Mouse (Mus musculus) CD4-positive helper T cell, adult 2 months (primary cell): ENCODE data around the gene Prkab1.

ENCODE experiments used
- DNase-seq: peaks from one replicate; pipeline ENCODE4 v3.0.0-alpha.2; 2012; ENCODE audit warnings: low read depth, missing footprints, low spot score

Gene Prkab1

GRCm38 (mm10) chr5:116018196-116018595 is 6.1 kb downstream of the Prkab1 start:
- no peak for DNase-seq

DNA sequence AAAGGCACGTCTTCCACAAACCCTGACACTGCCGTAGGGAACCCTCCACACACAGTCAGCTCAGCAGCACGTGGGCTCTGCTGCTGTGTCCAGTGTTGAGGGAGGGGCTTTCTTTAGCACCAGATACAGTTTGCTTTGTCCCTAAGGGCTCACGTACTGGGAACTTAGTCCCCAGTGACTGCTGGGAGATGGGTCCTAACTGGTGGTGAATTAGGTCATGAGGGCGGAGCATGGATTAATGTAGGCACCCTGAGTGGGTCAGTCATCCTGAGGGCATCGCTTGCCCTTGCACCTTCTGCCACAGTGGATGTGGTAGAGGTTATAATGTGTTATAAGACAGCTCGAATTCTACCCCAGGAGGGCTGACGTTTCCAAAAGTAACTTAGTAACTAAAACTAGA is 6.9 kb downstream of the Prkab1 start:
- no peak for DNase-seq

- DNase-seq = no peak
Observed at GRCm38 (mm10) chr5:116016542-116016941, 7.8 kb downstream of the Prkab1 start.

DNA sequence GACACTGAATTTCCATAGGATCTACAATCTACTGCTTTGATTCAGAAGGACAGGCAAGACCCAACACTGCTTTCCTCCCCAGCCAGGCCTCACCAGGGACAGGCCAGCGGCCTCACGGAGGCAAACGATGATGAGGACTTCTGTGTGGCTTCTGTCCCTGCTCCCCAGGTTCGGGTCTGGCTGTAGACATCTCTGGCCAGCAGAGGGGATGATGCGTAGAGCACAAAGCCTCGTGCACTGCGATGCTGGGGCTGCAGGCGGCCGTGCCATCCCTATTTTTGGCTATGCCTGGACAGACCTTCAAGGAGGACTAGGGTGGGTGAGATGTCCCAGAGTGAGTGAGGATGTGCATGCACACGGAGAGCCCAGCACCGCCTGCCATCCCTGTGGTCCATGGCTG is 10.1 kb downstream of the Prkab1 start:
- DNase-seq = no peak

DNA sequence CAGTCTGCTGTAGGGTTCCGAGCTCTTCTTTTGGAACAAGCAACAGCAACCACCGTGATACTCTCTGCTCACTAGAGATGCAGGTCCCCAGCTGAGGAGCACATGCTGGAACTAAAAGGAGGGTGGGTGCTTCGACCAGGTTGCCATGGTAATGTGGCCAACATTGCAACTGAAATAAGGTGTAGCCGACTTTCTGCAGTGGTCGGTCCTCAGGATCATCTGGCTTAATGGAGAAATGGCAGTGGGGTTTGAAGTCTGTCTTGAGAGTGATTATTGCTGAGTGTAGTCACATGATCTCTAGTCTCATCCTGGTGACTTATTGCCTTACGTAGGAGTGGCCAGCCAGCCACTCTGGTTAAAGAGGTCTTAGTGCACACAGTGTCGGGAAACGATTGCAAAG is 10.5 kb downstream of the Prkab1 start:
- DNase-seq = no peak

- DNase-seq = no peak
Observed at GRCm38 (mm10) chr5:116012503-116012902, 11.8 kb downstream of the Prkab1 start.

GRCm38 (mm10) chr5:116011700-116012099 is 12.6 kb downstream of the Prkab1 start:
- no peak for DNase-seq

GRCm38 (mm10) chr5:116009884-116010627 is 14.3 kb downstream of the Prkab1 start:
- no peak for DNase-seq

DNA sequence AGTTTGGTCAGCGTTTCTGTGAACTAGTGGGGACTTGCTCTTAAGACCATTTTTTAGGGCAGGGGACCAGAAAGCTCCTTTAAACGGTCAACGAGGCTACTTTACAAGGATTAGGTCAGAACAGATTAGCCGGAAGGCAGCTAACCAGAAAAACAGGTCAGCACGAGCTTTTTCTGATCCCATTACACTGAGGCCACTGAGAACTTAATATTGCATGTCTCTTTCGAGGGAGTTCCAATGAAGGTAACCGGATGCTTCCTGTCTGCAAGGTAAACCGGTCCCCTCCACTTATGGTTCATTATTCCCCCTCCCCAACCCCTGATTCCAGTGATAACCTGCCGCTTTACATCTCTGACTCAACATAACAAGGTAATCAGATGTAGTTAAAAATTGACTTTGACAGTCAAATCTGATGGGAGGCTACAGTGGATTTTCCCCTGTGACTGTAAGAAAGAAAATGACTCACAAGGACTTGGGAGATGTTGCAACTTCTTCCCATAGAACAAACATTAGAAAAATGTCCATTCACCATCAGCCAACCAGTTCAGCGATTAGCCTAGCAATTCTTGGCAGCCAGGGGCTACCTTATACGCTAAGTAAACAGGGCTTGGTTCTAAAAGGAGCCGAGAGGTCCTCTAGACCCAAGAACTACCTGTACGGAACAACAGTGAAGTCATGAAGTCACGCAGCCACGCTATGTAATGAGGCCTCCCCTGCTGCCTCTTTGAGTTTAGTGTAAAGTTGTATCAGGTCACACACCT is 15.0 kb downstream of the Prkab1 start:
- peak; percentile 25 for DNase-seq

GRCm38 (mm10) chr5:116007723-116008122 is 16.6 kb downstream of the Prkab1 start:
- DNase-seq = no peak

GRCm38 (mm10) chr5:116006324-116007099 is 17.8 kb downstream of the Prkab1 start:
- DNase-seq = no peak

DNA sequence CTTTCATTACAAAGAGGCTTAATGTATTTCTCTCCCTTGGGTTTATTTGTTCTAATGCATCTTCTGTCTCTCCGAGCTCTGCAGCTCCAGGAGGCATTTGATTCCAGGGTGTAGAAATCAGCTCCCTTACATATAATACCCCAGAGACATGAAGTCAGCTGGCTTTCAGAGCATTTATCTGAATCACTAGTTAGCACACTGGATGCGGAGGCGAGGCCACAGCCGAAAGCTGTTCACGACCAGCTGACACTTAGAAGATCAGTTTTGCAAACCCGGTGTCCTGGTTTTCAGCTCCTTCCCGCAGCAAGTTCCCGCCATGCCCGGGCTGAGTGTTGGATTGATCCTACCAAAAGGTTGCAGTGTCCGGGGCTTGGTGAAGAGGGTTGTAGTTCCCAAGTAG is 20.0 kb downstream of the Prkab1 start:
- DNase-seq = no peak

GRCm38 (mm10) chr5:116003825-116004224 is 20.5 kb downstream of the Prkab1 start:
- DNase-seq = no peak

DNA sequence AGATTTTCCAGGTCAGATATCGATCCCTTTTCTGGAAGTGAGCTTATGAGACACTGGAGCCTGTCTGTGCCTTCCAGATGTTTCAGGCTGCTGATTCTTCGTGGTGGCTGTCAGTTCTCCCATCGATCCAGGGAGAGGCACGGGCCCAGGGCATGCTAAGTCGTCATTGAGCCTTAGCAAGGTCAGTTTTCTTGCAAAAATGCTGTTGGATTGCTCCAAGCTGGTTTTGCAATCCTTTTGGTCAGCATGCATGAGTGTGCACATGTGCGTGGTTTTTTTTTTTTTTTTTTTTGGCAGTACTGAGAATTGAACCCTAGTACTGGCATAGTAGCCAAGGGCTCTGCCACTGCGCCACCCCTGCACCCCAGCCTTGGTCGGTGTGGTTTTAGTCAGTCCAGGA is 21.2 kb downstream of the Prkab1 start:
- DNase-seq = no peak

- DNase-seq = no peak
Observed at GRCm38 (mm10) chr5:115997376-115997775, 26.9 kb downstream of the Prkab1 start.

DNA sequence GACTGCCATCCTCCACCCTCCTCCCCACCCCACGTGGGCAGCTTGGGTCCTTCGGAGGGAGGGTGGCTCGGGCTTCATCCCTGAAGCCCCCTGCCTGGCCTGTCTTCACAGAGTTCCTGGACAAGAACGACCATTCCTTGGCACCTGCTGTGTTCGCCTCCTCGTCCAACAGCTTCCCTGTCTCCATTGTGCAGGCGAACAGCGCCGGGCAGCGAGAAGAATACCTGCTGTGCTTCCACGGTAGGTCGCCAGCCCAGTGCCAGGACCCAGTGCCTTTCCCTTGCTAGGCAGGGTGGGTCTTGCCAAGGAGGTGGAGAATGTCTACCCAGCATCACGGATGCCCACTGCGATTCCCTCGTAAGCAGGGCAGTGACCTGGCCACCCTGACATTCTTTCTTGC is 30.2 kb downstream of the Prkab1 start:
- no peak for DNase-seq

DNA sequence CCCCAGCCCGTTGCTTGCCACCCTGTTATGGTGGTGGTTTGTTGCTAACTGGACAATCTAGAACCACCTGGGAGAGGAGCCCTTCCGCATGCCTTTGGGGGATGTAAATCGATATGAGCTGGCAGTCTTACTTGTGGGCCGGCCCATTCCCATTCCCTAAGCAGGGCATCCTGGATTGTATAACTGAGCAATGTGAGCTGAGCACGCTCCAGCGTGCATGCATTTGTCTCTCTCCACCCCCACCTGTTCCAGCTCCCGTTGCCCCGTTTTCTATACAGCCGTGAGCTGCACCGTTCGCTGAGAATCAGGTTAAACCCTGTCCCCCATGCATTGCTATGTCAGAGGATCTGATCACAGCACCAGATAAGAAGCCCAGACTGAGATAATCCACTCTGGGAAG is 32.6 kb downstream of the Prkab1 start:
- no peak for DNase-seq

GRCm38 (mm10) chr5:115987284-115987683 is 37.0 kb downstream of the Prkab1 start:
- DNase-seq = no peak

DNA sequence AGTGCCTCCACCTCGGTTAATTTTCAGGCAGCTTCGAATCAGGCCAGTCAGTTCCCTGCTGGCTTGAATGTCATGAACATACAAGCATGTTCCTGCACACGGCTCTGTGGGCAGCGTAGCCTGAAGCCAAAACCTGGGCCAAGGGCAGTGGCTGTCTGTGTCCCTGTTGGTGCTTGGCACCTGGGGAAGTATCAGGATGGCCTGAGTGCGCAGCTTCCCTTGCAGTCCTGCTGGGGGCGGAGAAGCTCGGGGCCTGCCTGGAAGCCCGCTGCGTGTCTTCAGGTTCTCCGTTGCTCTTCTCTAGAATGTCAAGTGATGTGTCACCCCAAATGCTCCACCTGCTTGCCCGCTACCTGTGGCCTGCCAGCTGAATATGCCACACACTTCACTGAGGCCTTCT is 39.2 kb downstream of the Prkab1 start:
- DNase-seq = no peak

GRCm38 (mm10) chr5:115984392-115984791 is 39.9 kb downstream of the Prkab1 start:
- no peak for DNase-seq

DNA sequence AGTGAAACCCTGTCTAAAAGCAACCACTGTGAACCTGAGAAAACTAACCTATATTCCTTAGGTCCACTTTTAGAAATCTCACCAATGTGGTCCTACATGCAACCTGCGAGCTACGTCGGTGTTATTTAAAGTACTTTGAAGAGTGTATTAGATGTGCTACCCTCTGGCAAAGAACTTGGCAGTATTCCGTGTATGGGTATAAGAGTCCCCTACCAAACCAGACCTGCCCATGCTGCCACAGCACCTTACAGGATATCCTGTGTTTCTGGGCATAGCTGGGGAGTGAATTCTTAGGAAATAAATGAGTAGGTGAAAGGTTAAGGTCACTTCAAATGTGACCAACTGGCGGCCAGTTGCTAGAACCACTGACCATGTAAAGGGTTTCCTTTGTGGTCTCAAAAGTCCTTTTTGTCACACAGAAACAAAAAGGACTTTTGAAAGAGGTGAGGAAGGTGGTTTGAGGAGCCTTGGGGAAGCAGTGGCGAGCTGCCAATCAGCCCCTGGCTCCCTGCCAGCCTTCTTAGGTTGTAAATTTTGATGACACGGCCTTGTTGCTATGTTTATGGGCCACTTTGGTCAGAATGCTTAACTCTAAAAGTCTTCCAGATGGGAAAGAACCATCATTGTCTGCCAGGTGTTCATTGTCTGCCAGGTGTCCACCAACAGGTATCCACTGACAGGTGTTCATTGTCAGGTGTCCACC is 41.5 kb downstream of the Prkab1 start:
- DNase-seq = no peak

- DNase-seq = no peak
Observed at GRCm38 (mm10) chr5:115980537-115980936, 43.8 kb downstream of the Prkab1 start.
